Mouse (Mus musculus): ENCODE results near the gene Ippk. TPM values are rescaled to one million over a fixed set of nuclear protein-coding genes. Genes with fewer than 3 reads are reported as not detected.

The Ippk gene
- 0.39 and 2.7 TPM in 2 replicates for polyA plus RNA-seq (2012; ENCODE audit: low replicate concordance)

DNA sequence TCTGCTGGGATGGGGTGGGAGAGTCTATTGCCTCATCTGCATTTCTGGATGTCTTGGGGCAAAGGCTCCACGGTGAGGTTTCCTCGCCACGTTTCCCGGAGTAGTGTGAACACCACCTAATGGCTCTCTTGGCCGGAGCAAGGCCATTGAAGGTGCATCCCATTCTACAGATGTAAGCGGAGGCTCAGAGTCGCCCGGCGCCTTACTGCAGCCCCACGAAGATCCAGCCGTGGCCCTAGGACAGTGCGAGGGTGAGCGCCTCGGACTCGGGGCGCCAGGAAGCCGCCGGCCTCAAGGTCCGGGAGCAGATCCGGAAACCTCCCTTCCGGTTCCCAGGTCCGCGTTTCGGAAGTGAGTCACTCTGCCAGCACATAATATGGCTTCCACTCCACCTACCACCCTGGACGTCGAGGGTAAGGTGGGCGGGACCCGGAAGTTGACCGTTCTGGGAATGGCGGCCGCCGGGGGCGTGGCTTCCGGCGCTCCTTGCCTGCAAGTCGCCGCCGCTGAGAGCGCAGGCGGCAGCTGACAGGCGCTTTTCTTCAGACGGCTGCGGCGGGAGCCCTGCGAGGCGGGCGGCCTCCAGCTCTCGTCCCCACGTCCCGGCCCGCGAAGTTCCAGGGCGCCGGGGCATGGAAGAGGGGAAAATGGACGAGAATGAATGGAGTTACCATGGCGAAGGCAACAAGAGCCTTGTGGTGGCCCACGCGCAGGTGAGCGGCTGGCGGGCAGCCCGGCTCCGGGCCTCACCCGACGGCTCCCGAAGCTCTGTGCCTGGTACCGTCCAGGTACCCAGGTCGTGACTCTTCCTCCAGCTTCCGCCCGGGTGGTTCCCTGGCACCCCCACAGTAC, at the start of gene Ippk:
TSS of gene Ippk (plus strand) at position 496 of the 852 bp plus-strand sequence.

DNA sequence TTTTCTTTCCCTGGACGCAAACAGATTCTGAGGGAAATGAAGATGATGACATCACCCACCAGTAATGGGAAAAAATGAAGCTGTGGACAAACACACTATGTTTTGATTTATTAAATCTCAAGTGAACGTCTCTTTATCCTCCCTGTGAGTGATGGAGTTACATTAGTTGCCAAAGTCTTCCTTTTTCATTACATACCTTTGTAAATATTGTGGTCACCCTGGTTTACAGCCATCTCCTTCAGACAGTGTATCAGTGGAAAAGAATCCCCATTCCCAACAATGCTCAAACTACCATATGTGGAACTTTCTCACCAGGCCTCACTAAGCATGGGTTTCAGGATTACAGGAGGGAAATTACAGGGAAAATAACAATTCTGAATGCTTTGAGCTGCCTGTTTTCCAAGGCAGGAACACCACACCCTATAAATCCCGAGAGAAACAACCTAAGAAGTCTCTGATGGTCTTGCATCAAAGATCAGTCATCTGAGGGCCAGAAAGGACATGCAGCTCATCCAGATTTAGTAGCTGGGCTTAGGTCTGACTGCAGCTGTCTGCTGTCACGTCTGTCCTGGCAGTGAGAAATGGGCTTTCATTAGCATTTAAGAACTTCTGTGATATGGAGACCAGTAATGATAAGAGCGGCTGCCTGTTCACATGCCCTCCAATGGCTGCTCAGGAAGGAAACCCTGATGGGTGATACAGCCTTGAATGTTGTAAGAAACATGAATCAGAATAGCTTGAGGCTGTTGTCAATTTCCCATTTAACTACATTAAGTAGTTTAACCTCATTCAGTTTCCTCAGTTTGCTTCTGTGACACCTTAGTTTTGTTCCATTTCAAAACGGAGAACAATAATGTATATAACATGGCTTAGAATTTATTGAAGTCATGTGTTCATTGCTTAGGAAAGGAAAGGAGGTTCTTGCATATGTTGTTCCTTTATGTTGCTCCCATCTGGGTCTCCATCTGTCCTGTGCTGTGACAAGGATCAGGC, 71.6 kb downstream of the Ippk start, which contains the start of gene Tes3-ps:
TSS of gene Tes3-ps (plus strand) at position 943 of the 993 bp plus-strand sequence.

DNA sequence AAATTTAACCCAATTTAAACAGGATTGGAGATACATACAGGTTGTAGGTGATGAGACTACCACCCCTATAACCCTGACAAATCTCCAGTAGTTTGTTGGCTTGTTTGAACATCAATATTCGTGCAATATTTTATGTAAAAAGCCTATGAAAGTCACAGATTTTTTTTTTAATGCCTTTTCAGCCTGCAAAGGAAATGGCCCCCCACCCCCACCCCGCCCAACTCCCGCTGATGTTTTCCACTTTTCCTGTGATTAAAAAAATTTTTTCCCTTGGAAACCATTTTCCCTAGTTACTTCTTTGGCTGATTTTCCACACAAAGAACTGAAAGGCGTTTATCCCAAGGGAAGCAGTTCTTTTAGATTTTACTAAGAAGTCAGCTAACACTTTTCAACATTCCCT, 83.5 kb downstream of the Ippk start, which contains the start of gene Ecm2:
TSS of gene Ecm2 (plus strand) at position 301 of the 400 bp plus-strand sequence.

Other genes with a start within 250 kb of the Ippk start
- 73.3 and 146 TPM in 2 replicates for gene Ninj1, start 233.8 kb upstream of the Ippk start, polyA plus RNA-seq (2012; ENCODE audit: low replicate concordance)
- gene Card19, start 205.2 kb upstream of the Ippk start, polyA plus RNA-seq (2012; ENCODE audit: low replicate concordance), result 22.2 and 50.4 TPM in 2 replicates
- 7.8 and 15.5 TPM in 2 replicates for gene Susd3, start 172.5 kb upstream of the Ippk start, polyA plus RNA-seq (2012; ENCODE audit: low replicate concordance)
- 4.7 and 4.8 TPM in 2 replicates for gene Fgd3, start 100.9 kb upstream of the Ippk start, polyA plus RNA-seq (2012; ENCODE audit: low replicate concordance)
- 24.0 and 39.6 TPM in 2 replicates for gene Bicd2, start 79.7 kb upstream of the Ippk start, polyA plus RNA-seq (2012; ENCODE audit: low replicate concordance)
- gene Tes3-ps, start 72.1 kb downstream of the Ippk start, polyA plus RNA-seq (2012; ENCODE audit: low replicate concordance), result 0.09 TPM in 1 of 2 replicates, not detected in the other
- gene Ecm2, start 83.6 kb downstream of the Ippk start, polyA plus RNA-seq (2012; ENCODE audit: low replicate concordance), result 0.05 TPM in 1 of 2 replicates, not detected in the other
- not detected in 2 replicates for gene Aspn, start 123.2 kb downstream of the Ippk start, polyA plus RNA-seq (2012; ENCODE audit: low replicate concordance)
- gene Omd, start 161.2 kb downstream of the Ippk start, polyA plus RNA-seq (2012; ENCODE audit: low replicate concordance), result not detected in 2 replicates
- not detected in 2 replicates for gene Ogn, start 186.8 kb downstream of the Ippk start, polyA plus RNA-seq (2012; ENCODE audit: low replicate concordance)
- 6.2 and 7.2 TPM in 2 replicates for gene Cenpp, start 231.5 kb downstream of the Ippk start, polyA plus RNA-seq (2012; ENCODE audit: low replicate concordance)
- gene Nol8, start 231.8 kb downstream of the Ippk start, polyA plus RNA-seq (2012; ENCODE audit: low replicate concordance), result 0.16 and 1.4 TPM in 2 replicates

All from leukemia stem cell, adult 10-12 weeks (primary cell).